Mouse (Mus musculus): ENCODE results near the gene Coro7. TPM values are rescaled to one million over a fixed set of nuclear protein-coding genes. Genes with fewer than 3 reads are reported as not detected.

The Coro7 gene
- polyA plus RNA-seq, 1 experiment: 28.7 TPM

DNA sequence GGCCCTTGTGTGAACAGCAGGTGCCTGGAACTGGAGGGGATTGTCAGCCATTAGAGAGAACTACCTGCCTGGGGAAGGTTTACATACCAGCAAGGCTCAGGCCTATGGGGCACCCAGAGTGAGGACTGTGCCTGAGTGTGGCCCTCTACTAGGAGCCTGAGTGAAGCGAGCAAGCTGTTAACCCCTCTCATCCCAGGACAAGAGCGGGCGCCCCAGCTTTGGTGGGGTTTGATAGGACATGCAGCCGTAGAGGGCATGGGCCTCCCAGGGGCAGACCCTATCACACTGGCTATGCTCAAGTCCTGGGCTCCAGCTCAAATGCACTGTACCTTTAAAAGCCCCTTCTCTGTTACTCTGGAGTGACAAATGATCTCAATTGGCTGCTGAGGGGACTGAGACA, 32.7 kb downstream of the Coro7 start:
- Histone ChIP-seq H3K4me1 (ENCODE audit: control insufficient read depth, insufficient read depth, insufficient read length, low read length) (peaks cover 24% of the 10 kb centered on the region), H3K27ac (replicated peaks; ENCODE audit: low read depth, low read length) (peak overlapping the region; percentile 50)

DNA sequence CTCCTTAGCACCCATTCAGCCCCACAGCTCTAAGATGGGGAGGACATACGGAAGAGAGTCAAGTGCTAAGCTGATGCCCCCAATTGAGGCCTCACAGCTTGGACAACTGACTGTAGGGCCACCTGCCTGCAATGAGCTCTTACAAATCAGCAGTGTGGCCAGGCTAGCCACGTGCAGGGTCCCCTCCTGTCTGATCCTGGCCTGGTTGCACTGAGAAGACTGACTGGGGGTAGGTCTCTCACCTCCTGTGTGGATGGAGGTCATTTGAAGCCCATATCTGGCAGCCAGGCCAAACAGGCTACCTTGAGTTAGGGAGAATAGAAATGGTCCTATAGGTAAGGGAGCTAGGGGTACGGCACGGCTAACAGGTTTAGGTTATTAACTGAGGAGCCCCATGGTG, 33.7 kb downstream of the Coro7 start:
- no peak overlapping the region for H3K4me3 ChIP-seq (ENCODE audit: insufficient read depth, low read depth, low read length)
- peaks cover 18% of the 10 kb centered on the region for H3K4me1 ChIP-seq (ENCODE audit: control insufficient read depth, insufficient read depth, insufficient read length, low read length)
- no peak overlapping the region for H3K27ac ChIP-seq (replicated peaks; ENCODE audit: low read depth, low read length)

More for the DNA sequence above, 32.7 kb downstream of the Coro7 start:
- H3K4me3 ChIP-seq (ENCODE audit: insufficient read depth, low read depth, low read length): no peak overlapping the region

DNA sequence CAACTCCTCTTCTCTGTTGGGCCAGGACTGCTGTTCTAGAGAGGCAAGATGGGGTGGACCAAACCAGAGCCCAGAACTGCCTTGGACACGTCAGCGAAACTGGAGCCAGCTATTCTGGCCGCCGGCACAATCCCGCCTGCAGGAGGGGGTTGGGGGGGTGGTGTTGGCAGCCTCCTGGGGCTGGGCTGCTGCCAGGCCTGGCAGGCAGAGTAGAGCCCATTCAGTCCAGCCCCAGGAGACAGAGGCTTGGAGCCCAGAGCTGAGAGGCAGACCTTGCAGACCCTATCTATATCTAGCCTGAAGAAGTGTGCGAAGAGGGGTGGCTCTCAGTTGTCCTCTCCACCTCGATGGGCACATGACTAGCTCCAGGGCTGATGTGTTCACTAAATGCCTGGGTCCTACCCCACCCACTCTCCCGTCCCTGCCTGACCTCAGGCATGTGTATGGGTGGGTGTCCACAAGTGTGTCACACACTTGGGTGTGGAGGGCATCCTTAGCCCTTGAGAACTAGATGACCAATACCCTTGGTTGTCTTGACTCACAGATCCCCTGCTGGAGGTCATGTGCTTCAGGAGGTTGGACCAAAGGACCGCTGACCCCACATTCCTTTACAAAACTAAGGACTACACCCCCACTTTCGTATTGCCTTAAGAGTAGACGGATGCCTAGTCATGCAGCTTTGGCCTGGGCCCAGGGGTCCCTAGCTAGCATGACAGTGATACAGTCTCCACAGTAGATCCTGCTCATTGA, 35.7 kb downstream of the Coro7 start:
- H3K4me1 ChIP-seq (ENCODE audit: control insufficient read depth, insufficient read depth, insufficient read length, low read length): peaks cover 10% of the 10 kb centered on the region
- H3K4me3 ChIP-seq (ENCODE audit: insufficient read depth, low read depth, low read length): no peak overlapping the region
- peak overlapping the region; percentile 61; the same call in 1 of the 2 replicates for H3K27ac ChIP-seq (replicated peaks; ENCODE audit: low read depth, low read length)

DNA sequence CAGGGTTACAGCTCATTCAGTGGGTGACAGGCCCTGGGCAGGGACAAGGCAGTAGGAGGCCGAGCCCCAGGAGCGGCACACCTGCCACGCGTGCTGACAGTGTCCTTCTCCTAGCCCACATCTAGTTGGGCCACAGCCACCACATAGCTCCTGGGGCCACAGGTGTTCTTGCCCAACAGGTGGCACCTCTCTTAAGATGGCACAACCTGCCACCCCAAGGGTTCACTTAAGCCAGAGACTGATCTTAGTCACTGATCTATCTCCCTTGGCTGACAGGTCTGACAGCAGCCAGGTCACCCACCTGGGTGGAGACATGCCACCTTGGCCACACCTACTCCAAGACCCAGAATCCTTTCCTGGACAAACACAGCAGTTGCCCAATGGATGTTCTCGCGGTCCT, 36.6 kb downstream of the Coro7 start:
- H3K4me1 ChIP-seq (ENCODE audit: control insufficient read depth, insufficient read depth, insufficient read length, low read length): peaks cover 10% of the 10 kb centered on the region
- peak overlapping the region; percentile 32 for H3K4me3 ChIP-seq (ENCODE audit: insufficient read depth, low read depth, low read length)

DNA sequence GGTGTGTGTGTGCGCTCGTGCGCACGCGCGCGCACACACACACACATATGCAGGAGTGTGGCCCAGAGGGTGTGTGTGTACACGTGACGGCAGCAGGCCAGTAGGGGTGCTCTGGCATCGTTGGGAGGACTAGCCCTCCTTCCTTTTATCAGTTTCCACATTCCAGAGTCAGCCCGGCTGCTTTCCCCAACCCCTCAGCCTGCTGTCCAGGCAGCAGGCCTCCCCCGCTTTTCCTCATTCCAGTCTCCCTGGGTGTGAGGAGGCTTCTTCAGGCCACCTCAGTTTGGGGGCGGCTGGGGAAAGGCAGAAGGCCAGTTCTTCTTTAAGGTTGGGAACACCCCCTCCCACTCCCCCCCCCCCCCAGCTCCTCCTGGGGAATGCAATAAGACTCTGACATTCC, 37.4 kb downstream of the Coro7 start:
- H3K27ac ChIP-seq (replicated peaks; ENCODE audit: low read depth, low read length): peak overlapping the region; percentile 40
- peaks cover 10% of the 10 kb centered on the region for H3K4me1 ChIP-seq (ENCODE audit: control insufficient read depth, insufficient read depth, insufficient read length, low read length)
- peak overlapping the region; percentile 81 for H3K4me3 ChIP-seq (ENCODE audit: insufficient read depth, low read depth, low read length)

More for the DNA sequence above, 36.6 kb downstream of the Coro7 start:
- H3K27ac ChIP-seq (replicated peaks; ENCODE audit: low read depth, low read length): peak overlapping the region; percentile 61

DNA sequence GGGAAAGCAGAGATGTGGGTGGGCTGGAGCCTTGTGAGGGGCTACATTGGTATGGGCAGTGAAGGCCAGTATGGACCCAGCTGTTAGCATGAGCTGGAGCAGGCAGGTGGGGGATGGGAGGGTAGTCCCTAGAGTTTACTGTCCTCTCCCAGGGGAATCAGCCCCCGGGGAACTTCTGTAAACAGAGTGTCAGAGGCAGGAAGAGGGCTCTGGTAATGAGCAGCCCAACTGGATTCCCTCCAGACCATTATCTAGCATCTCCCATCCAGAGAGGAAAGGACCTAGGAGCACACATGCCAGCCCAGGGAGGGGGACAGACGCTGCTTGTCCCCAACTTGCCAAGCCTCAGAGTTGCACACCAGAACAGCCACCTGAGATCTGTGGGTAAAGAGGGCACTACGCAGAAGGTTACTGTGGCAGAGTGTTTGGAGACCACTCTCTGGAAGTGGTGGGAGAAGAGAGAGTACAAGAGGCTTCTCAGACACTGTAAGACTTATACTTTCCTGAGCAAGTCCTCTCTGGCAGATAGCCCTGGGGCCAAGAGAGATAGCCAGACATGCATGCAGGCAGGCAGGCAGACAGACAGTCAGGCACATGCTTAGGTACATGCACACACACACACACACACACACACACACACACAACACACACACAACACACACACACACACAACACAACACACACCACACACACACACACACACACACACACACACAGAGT, 38.3 kb downstream of the Coro7 start:
- H3K4me1 ChIP-seq (ENCODE audit: control insufficient read depth, insufficient read depth, insufficient read length, low read length): peaks cover 10% of the 10 kb centered on the region

DNA sequence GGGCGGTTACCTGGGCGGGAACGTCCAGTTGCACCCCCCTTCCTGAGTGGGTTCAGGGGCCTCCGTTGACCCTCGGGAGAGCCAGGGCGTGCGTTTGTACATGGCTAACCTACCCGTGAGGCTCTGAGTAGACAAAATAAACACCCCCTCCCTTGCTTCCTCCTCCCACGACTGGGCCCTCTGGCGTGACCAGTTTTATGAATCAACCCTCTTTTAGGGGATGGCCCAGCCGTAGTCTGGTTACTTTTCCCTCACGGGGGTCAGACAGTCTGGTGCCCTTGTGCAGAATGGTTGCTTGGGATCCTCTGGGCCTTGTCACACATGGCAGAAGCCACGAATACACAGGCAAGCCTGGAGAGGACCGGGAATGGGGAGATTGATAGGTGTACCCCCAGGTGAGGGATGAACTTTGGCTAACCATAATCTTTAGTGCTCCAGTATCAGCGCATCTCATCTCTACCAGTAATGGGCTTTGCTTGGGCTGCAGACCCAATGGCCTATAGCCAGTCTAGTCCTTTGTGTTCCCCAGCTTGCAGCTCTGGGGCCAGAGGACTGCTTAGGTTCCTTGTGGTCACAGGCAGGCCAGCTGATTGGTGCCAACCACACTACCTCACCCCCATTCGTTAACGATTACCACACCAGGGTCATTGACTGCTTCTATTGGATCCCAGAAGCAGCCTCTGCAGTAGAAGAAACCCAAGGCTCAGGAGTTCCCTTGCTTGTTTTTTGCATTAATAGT, 39.1 kb downstream of the Coro7 start:
- Histone ChIP-seq H3K4me3 (ENCODE audit: insufficient read depth, low read depth, low read length) (peak overlapping the region; percentile 81), H3K4me1 (ENCODE audit: control insufficient read depth, insufficient read depth, insufficient read length, low read length) (peaks cover 10% of the 10 kb centered on the region), H3K27ac (replicated peaks; ENCODE audit: low read depth, low read length) (peak overlapping the region; percentile 51)

More for the DNA sequence above, 38.3 kb downstream of the Coro7 start:
- Histone ChIP-seq H3K4me3 (ENCODE audit: insufficient read depth, low read depth, low read length) (peak overlapping the region; percentile 81), H3K27ac (replicated peaks; ENCODE audit: low read depth, low read length) (peak overlapping the region; percentile 42)

DNA sequence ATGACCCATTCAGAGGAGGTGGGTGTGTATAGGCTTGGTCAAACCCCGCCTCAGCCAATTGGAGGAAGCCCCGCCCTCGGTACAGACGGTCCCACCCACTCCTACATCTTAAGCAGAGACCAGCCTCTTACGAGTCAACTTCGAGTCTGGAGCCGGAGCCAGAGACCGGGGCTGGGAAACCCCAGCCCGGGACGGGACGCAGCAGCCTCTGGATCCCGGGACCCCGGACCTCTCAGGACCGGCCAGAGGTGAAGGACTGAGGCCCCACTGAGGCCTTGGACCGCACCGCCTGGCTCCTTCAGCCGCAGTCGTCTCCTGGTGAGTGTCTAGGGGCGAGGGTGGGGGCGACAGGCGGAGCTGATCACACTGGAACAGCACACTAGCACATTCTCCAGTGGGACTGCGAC, 39.7 kb downstream of the Coro7 start, which contains the start of the genes Vasn and Dnaja3:
Vasn (plus strand) TSS at position 111 of the 407 bp plus-strand sequence.
Dnaja3 (plus strand) TSS at position 159 of the 407 bp plus-strand sequence.
- Histone ChIP-seq H3K27ac (replicated peaks; ENCODE audit: low read depth, low read length) (peak within 1 kb of the TSS; percentile 51), H3K4me3 (ENCODE audit: insufficient read depth, low read depth, low read length) (peak within 1 kb of the TSS; percentile 81), H3K4me1 (ENCODE audit: control insufficient read depth, insufficient read depth, insufficient read length, low read length) (peaks cover 10% of the 10 kb centered on the region)

DNA sequence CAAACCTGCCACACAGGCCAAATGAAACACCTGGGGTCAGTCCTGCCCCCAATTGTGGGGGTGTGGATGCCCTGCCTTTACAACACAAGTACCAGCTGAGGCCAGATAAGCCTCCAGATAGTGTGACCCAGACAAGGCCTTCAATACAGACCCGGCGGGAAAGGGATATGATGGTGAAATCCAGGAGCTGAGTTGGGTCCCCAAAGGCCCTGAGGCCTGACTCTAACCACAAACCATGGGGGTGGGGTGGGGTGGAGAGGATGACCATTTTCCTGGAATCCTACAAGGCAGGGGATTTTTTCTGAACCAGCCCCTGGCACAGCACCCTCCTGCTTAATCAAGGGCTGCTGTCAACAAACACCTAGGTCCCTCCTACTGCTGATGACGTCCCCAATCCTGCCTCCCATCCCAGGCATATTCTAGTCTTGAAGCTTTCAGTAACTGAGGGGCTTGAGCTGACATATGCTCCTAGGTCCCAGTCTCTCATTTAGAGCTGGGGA, 40.6 kb downstream of the Coro7 start:
- Histone ChIP-seq H3K4me3 (ENCODE audit: insufficient read depth, low read depth, low read length) (no peak overlapping the region), H3K27ac (replicated peaks; ENCODE audit: low read depth, low read length) (no peak overlapping the region), H3K4me1 (ENCODE audit: control insufficient read depth, insufficient read depth, insufficient read length, low read length) (peaks cover 7% of the 10 kb centered on the region)

DNA sequence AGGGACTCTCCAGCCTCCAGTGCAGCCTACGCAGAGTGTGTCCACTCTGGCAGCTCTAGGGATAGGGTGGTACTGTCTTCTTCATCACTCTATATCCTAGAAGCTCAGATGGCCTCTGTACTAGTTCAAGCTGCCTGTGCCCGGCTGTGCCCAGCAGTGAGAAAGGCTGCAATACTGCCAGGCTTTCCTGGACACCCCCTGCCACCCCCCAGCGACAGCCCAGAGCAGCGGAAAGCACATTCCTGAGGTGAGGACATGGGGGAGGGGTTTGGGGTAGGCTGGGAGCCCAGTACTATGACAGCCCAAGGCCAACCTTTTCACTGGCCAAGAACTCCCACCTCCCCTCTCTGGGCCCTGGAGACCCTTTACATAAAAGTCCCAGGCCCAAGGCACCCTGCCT, 43.8 kb downstream of the Coro7 start:
- Histone ChIP-seq H3K4me1 (ENCODE audit: control insufficient read depth, insufficient read depth, insufficient read length, low read length) (0 out of 2 replicates have a peak, but pooled peaks cover 2% of the 10 kb centered on the region), H3K27ac (replicated peaks; ENCODE audit: low read depth, low read length) (no peak overlapping the region), H3K4me3 (ENCODE audit: insufficient read depth, low read depth, low read length) (no peak overlapping the region)

DNA sequence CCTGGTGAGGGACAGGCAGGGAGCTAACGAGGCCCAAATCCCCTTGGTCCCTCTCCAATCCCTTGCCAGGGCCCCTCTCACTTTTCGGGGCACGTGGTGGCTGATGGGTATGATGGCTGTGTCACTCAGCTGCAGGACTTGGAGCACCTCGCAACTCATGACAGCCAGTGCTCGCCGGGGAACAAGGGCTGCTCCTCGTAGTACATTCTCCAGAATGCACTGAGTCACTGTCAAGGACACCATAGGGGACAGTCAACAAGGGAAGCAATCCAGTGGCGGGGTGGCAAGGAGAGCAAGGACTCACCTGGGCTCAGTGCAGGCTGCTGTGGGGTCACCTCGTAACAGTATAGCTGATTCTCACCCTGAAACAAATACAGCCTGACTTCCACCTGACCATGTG, 44.9 kb downstream of the Coro7 start:
- Histone ChIP-seq H3K4me1 (ENCODE audit: control insufficient read depth, insufficient read depth, insufficient read length, low read length) (0 out of 2 replicates have a peak, but pooled peaks cover 2% of the 10 kb centered on the region), H3K27ac (replicated peaks; ENCODE audit: low read depth, low read length) (no peak overlapping the region)

DNA sequence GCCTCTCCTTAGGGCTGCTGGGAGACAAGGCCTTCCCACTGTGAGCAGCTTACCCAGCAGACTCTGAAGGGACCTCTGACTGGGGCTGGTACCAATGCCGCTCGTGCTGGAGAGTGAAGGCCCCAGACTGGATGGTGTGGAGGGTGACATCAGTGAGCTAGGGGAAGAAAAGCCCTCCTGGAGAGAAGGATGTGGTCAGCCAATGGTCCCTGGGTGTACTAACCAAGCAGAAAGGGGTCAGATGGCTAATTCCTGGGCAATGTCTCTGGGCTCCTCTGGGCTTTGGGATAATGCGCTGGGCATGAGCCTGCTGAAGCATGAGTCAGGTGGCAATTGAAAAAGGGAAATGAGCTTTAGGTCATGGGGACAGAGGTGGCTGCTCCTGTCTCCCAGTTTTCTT, 45.9 kb downstream of the Coro7 start:
- H3K4me1 ChIP-seq (ENCODE audit: control insufficient read depth, insufficient read depth, insufficient read length, low read length): 0 out of 2 replicates have a peak, but pooled peaks cover 2% of the 10 kb centered on the region
- no peak overlapping the region for H3K27ac ChIP-seq (replicated peaks; ENCODE audit: low read depth, low read length)
- H3K4me3 ChIP-seq (ENCODE audit: insufficient read depth, low read depth, low read length): no peak overlapping the region

More for the DNA sequence above, 44.9 kb downstream of the Coro7 start:
- no peak overlapping the region for H3K4me3 ChIP-seq (ENCODE audit: insufficient read depth, low read depth, low read length)

DNA sequence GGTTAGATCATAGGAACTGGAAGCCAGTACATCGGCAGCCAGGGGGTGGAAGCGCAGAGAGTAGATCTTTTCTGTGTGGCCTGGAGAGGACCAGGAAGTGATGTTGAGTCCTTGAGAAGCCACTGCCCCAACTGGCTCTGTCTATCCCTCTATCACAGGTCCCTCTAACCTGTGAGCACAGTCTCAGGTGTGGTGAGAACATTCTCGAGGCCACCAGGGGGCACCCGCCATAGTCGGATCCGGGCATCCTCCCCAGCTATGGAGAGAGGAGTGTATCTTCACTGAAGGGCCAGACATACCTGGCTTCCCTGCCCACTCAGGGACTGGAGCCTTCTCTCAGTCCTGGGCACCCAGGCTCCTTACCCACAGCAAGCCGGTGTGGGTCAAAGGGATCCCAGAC, 47.5 kb downstream of the Coro7 start:
- H3K4me1 ChIP-seq (ENCODE audit: control insufficient read depth, insufficient read depth, insufficient read length, low read length): 0 out of 2 replicates have a peak, but pooled peaks cover 2% of the 10 kb centered on the region
- no peak overlapping the region for H3K4me3 ChIP-seq (ENCODE audit: insufficient read depth, low read depth, low read length)
- H3K27ac ChIP-seq (replicated peaks; ENCODE audit: low read depth, low read length): no peak overlapping the region

DNA sequence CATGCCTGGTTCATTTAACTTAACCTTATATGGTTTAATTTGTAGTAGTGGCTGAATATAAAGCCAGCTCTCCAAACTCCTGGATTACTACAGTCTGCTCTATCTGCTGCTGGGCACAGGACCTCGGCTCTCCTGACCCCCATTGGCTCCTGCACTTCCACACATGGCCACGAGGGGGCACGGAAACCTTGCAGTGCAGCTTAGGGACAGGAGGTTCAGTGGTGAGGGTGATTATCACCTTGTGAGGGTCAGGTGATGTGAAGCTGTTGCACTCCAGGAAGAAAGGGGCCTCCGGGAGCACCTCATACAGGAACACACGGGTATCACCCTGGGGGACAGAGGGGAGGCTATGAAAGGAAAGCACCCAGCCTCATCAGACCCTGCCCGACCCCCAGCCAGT, 49.6 kb downstream of the Coro7 start:
- Histone ChIP-seq H3K4me3 (ENCODE audit: insufficient read depth, low read depth, low read length) (no peak overlapping the region), H3K27ac (replicated peaks; ENCODE audit: low read depth, low read length) (no peak overlapping the region), H3K4me1 (ENCODE audit: control insufficient read depth, insufficient read depth, insufficient read length, low read length) (0 out of 2 replicates have a peak, but pooled peaks cover 2% of the 10 kb centered on the region)
